Mouse (Mus musculus): Measurements from ENCODE around the gene Icmt.

Gene Icmt

GRCm38 (mm10) chr4:152300375-152300774 lies 3.3 kb downstream of the Icmt start:
- no peak for DNase-seq (ENCODE audit: low read depth, low spot score)

- DNase-seq (ENCODE audit: low read depth, low spot score) = no peak
Observed at GRCm38 (mm10) chr4:152302012-152302411, 5.0 kb downstream of the Icmt start.

- DNase-seq (ENCODE audit: low read depth, low spot score) = no peak
Observed at GRCm38 (mm10) chr4:152303172-152303571, 6.1 kb downstream of the Icmt start.

GRCm38 (mm10) chr4:152304685-152305084 lies 7.7 kb downstream of the Icmt start:
- DNase-seq (ENCODE audit: low read depth, low spot score) = no peak

- no peak for DNase-seq (ENCODE audit: low read depth, low spot score)
Observed at GRCm38 (mm10) chr4:152305991-152306390, 9.0 kb downstream of the Icmt start.

- DNase-seq (ENCODE audit: low read depth, low spot score) = no peak
Observed at GRCm38 (mm10) chr4:152307542-152307941, 10.5 kb downstream of the Icmt start.

GRCm38 (mm10) chr4:152312186-152312585 lies 15.2 kb downstream of the Icmt start:
- peak; percentile 80 for DNase-seq (ENCODE audit: low read depth, low spot score)

GRCm38 (mm10) chr4:152313211-152313632 lies 16.2 kb downstream of the Icmt start:
- DNase-seq (ENCODE audit: low read depth, low spot score) = peak; percentile 64

- DNase-seq (ENCODE audit: low read depth, low spot score) = peak; percentile 72
Observed at GRCm38 (mm10) chr4:152313934-152314333, 16.9 kb downstream of the Icmt start.

- DNase-seq (ENCODE audit: low read depth, low spot score) = peak; percentile 77
Observed at GRCm38 (mm10) chr4:152315498-152316213, 18.6 kb downstream of the Icmt start.

GRCm38 (mm10) chr4:152317631-152318033 lies 20.6 kb downstream of the Icmt start:
- DNase-seq (ENCODE audit: low read depth, low spot score) = no peak

- peak; percentile 85 for DNase-seq (ENCODE audit: low read depth, low spot score)
Observed at GRCm38 (mm10) chr4:152318517-152319234, 21.6 kb downstream of the Icmt start, which contains the start of gene Rnf207. Gene Rnf207, minus strand, starts transcription at chr4:152318993.

GRCm38 (mm10) chr4:152321464-152321863 lies 24.4 kb downstream of the Icmt start:
- DNase-seq (ENCODE audit: low read depth, low spot score) = no peak

GRCm38 (mm10) chr4:152324641-152325562 lies 27.9 kb downstream of the Icmt start:
- DNase-seq (ENCODE audit: low read depth, low spot score) = peak; percentile 57

- peak; percentile 99 for DNase-seq (ENCODE audit: low read depth, low spot score)
Observed at GRCm38 (mm10) chr4:152325574-152326411, 28.8 kb downstream of the Icmt start, which contains the start of gene Rpl22. Gene Rpl22, plus strand, starts transcription at chr4:152325742.

GRCm38 (mm10) chr4:152326543-152326942 lies 29.5 kb downstream of the Icmt start:
- no peak for DNase-seq (ENCODE audit: low read depth, low spot score)

GRCm38 (mm10) chr4:152328691-152329090 lies 31.7 kb downstream of the Icmt start:
- DNase-seq (ENCODE audit: low read depth, low spot score) = peak; percentile 90

- peak; percentile 94 for DNase-seq (ENCODE audit: low read depth, low spot score)
Observed at GRCm38 (mm10) chr4:152332952-152333351, 35.9 kb downstream of the Icmt start.

- peak; percentile 41 for DNase-seq (ENCODE audit: low read depth, low spot score)
Observed at GRCm38 (mm10) chr4:152333587-152333986, 36.6 kb downstream of the Icmt start.

- DNase-seq (ENCODE audit: low read depth, low spot score) = no peak
Observed at GRCm38 (mm10) chr4:152337772-152338171, 40.7 kb downstream of the Icmt start.

All from ZHBTc4 (cell line).